Mouse (Mus musculus) midbrain, embryonic 13.5 days (tissue): ENCODE results near the gene Pde8a. TPM values are rescaled to one million over a fixed set of nuclear protein-coding genes. Genes with fewer than 3 reads are reported as not detected.

Experiments used
- ATAC-seq: fragments of 200-750 bp; cut with Nextera tagmentation; 2 replicates; pipeline ENCODE4 v1.8.0; 2017; ENCODE audit warnings: mild to moderate bottlenecking, moderate TSS enrichment, moderate library complexity
- H3K27ac ChIP-seq: fragments of 300-500 bp; sonication (generic); 2 replicates; pipeline ENCODE4 v1.5.1; 2015; ENCODE audit warnings: inconsistent platforms, mild to moderate bottlenecking, moderate library complexity
- H3K27me3 ChIP-seq: fragments of 300-500 bp; sonication (generic); 2 replicates; pipeline ENCODE4 v1.6.1; 2015; ENCODE audit warnings: mild to moderate bottlenecking, inconsistent platforms
- H3K36me3 ChIP-seq: fragments of 300-500 bp; sonication (generic); 2 replicates; pipeline ENCODE4 v1.6.1; 2015; ENCODE audit warnings: mild to moderate bottlenecking, inconsistent platforms
- H3K4me1 ChIP-seq: fragments of 300-500 bp; sonication (generic); replicated peaks from 2 replicates; pipeline ENCODE4 v1.6.1; 2015; ENCODE audit warnings: inconsistent platforms
- H3K4me2 ChIP-seq: fragments of 300-500 bp; sonication (generic); replicated peaks from 2 replicates; pipeline ENCODE4 v1.6.1; 2015; ENCODE audit warnings: moderate library complexity, mild to moderate bottlenecking, inconsistent platforms
- H3K4me3 ChIP-seq: fragments of 300-500 bp; sonication (generic); replicated peaks from 2 replicates; pipeline ENCODE4 v1.5.1; 2015; ENCODE audit warnings: mild to moderate bottlenecking, inconsistent platforms
- H3K9ac ChIP-seq: fragments of 300-500 bp; sonication (generic); replicated peaks from 2 replicates; pipeline ENCODE4 v1.6.1; 2015; ENCODE audit warnings: mild to moderate bottlenecking, inconsistent platforms
- H3K9me3 ChIP-seq: fragments of 300-500 bp; sonication (generic); 2 replicates; pipeline ENCODE4 v1.6.1; 2016; ENCODE audit warnings: mild to moderate bottlenecking, inconsistent platforms
- WGBS: fragments of 180-500 bp; shearing (Covaris S2); methylation state at CpG from one replicate; pipeline ENCODE4 v1.1.7; 2015; 5-methylcytosine and 5-hydroxymethylcytosine counted together
- polyA plus RNA-seq: library from polyadenylated mRNA; unstranded; fragments of >200 nt; fragmentation: Nextera tagmentation; extraction: Ambion mirVana; gene quantifications from 2 replicates; pipeline ENCODE4 v1.2.1, GENCODE M21; 2015

Pde8a gene
- polyA plus RNA-seq, 1 experiment from 2014 or later = 2.5 TPM

DNA sequence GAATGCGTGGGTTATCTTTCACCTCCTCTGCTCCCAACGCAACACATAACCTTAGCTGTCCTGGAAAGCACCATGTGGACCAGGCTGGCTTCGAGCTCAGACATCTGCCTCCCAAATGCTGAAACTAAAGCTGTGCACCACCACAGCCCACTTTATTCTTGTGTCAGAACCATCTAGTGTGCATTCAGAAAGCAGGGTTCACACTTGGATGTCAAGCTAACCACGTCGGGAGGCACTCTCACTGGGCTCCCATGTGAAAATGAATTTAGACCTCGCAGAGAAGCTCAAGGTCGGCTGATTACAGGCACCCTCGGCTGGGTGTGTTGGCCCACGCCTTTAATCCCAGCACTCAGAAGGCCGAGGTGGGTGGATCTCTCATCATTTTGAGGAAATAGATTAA lies 130.4 kb downstream of the Pde8a start:
- H3K4me2 ChIP-seq = peak overlapping the region; percentile 95
- 18% methylated on average over 10 of the region's 10 CpGs for WGBS
- ATAC-seq = no peak
- H3K9me3 ChIP-seq = no peaks in the 10 kb centered on the region
- H3K4me1 ChIP-seq = peaks cover 28% of the 10 kb centered on the region
- no peak overlapping the region for H3K27ac ChIP-seq
- H3K9ac ChIP-seq = peak overlapping the region; percentile 99
- H3K27me3 ChIP-seq = peaks cover 5% of the 10 kb centered on the region; the same call in 1 of the 2 replicates
- H3K4me3 ChIP-seq = peak overlapping the region; percentile 94
- peaks cover 46% of the 10 kb centered on the region for H3K36me3 ChIP-seq

DNA sequence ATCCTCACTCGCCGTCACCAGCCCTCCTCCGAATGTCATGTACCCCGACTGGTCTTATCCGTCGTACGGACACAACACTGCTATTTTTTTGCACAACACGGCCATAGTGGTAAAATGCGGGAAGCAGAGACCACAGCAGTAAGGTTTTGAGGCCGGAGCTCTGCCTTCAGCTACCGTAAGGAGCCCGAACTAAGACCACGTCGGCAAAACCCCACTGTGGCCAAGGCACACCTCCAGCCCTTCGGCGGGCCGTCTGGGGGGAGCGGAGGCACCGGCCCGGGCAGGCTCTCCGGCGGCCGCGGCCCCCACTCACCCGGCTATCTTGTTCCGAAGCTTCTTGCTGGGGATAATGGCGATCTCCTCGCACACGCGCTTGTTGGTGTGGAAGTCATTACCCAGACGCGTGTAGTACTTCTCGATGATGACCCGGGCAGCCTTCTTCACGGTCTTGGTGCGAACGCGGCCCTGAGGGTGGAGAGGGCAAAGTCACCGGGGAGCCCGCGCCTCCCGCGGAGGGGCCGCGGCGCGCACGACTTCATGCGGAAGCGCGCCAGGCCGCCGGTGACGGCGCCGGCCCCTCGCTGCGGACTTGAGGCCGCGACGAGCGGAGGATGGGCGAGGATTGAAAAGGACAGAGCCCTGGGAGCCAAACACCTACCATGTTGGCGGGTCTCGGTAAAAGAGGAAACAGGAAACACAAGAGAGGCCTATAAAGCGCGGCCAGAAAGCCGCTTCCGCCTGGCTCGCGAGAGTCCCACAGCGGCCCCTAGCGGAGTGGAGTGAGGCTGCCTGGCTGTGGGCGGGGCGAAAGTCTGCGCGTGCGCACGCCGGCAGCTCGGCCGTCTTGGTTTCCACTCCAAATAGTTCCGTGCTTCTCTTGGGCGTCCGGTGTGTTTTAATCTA lies 131.4 kb downstream of the Pde8a start, which contains the start of gene Rps17:
Gene Rps17, minus strand, starts transcription at position 711 of the 903 bp plus-strand sequence.
- Histone ChIP-seq H3K9ac (peak within 1 kb of the TSS; percentile 99), H3K27ac (peak within 1 kb of the TSS; percentile 91), H3K4me2 (peak within 1 kb of the TSS; percentile 95), H3K9me3 (no peaks in the 10 kb centered on the region), H3K27me3 (peaks cover 5% of the 10 kb centered on the region; the same call in 1 of the 2 replicates), H3K4me1 (peaks cover 28% of the 10 kb centered on the region), H3K4me3 (peak within 1 kb of the TSS; percentile 94), H3K36me3 (peaks cover 37% of the 10 kb centered on the region)
- ATAC-seq = peak; percentile 93
- WGBS = under 1% methylated on average over 85 of the region's 85 CpGs

DNA sequence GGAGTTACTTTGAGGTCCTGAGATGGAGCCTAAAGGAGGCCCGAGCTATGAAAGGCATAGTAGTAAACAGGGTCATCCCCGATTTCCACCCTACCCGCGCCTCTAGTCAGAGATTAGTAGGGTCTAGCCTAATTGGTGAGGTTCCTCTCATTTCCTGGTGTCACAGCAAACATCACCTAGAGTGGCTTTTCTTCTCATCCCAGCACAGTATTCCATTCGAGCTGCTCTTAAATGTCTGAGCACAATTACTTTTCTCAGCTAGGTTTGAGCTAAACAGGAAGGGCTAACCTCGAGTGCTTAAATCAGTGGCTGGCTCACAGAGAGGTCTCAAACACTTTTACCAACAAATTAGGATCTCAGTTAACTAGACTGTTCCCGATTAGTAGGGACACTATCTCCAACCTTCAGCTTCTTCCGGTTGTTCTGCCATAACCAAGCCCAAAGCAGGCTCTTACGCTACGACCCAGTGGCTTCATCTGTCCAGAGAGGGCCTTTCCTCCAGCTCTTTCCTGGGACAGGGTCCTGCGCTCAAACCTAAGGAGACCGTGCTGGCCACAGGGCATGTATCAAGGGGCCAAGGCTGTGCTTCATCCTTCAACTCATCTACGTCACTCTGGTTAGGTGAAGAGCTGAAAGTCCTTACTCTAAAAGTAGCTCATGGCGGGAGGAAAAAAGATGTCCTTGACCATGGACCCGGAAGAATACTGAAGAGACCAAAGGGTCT lies 132.2 kb downstream of the Pde8a start:
- WGBS = 62% methylated on average over 15 of the region's 15 CpGs
- H3K27ac ChIP-seq = no peak overlapping the region
- H3K4me3 ChIP-seq = peak overlapping the region; percentile 94
- H3K27me3 ChIP-seq = peaks cover 5% of the 10 kb centered on the region; the same call in 1 of the 2 replicates
- peaks cover 29% of the 10 kb centered on the region for H3K36me3 ChIP-seq
- H3K4me1 ChIP-seq = peaks cover 28% of the 10 kb centered on the region
- H3K9ac ChIP-seq = peak overlapping the region; percentile 62
- H3K4me2 ChIP-seq = peak overlapping the region; percentile 54
- H3K9me3 ChIP-seq = no peaks in the 10 kb centered on the region
- ATAC-seq = peak; percentile 85; the same call in 1 of the 2 replicates

DNA sequence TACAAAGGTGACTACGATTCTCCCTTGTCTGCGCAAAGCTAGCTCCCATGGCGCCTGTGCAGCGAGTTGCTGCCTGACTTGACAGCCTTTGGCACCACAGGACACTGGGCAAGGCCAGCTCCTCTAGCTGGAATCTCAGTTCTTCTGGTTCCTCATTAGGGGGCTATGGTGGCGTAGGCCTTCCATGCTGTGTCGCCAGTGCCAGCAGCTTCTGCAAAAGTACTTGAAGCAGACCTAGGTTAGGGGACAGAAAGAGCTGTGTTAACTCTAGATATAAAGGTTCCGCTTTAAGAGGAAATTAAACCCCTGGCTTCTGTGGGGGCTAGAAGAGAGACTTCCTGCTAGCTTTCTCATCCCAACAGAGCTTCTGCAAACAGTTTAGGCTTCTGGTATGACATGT lies 134.8 kb downstream of the Pde8a start:
- WGBS = 60% methylated on average over 7 of the region's 7 CpGs
- H3K4me1 ChIP-seq = peaks cover 10% of the 10 kb centered on the region
- H3K27me3 ChIP-seq = peaks cover 5% of the 10 kb centered on the region; the same call in 1 of the 2 replicates
- H3K4me2 ChIP-seq = no peak overlapping the region
- no peak overlapping the region for H3K27ac ChIP-seq
- no peak overlapping the region for H3K4me3 ChIP-seq
- ATAC-seq = no peak
- no peaks in the 10 kb centered on the region for H3K9me3 ChIP-seq
- H3K9ac ChIP-seq = no peak overlapping the region
- H3K36me3 ChIP-seq = peaks cover 3% of the 10 kb centered on the region

DNA sequence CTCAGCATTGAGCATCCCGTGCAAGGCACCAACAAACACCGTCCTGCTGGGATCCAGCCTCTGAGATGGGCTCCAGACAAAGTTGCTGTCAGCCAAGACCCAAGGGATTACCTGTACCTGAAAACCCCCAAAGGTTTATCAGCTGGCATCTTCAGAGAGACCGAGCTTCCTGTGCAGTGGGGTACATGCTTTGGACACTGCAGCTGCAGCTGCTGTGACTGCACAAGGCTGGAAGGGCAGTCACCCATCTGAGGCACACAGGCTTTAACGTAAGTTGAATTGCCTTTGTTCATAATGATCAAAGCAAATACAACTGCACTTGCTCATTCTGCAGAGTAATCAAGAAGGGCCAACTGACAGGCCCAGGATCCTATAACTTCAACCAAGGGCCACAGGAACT lies 138.4 kb downstream of the Pde8a start:
- Histone ChIP-seq H3K4me3 (no peak overlapping the region), H3K9ac (no peak overlapping the region), H3K9me3 (no peaks in the 10 kb centered on the region), H3K36me3 (no peaks in the 10 kb centered on the region), H3K4me1 (no peaks in the 10 kb centered on the region), H3K27ac (no peak overlapping the region), H3K4me2 (no peak overlapping the region), H3K27me3 (0 out of 2 replicates have a peak, but pooled peaks cover under 1% of the 10 kb centered on the region)
- no peak for ATAC-seq
- WGBS = 77% methylated on average over 4 of the region's 4 CpGs

DNA sequence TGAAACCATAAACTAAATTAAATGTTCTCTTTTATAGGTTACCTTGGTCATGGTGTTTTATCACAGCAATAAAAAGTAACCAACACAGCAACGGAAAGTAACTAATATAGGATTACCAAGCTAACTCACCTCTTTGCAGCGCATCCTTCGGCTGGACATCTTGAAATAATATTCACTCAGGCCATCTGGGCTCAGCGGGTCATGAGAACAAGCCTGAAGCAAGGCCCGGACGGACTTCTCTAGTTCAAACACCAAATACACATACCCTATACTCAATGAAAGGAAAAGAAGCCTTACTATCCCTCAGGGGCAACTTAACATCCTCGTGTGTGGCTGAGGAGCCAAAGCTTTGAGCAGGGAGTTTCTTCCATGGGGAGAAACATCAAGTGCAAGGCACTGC lies 142.3 kb downstream of the Pde8a start:
- no peaks in the 10 kb centered on the region for H3K27me3 ChIP-seq
- 87% methylated on average over 7 of the region's 7 CpGs for WGBS
- H3K4me1 ChIP-seq = no peaks in the 10 kb centered on the region
- H3K4me3 ChIP-seq = no peak overlapping the region
- no peak for ATAC-seq
- no peak overlapping the region for H3K9ac ChIP-seq
- no peaks in the 10 kb centered on the region for H3K9me3 ChIP-seq
- no peaks in the 10 kb centered on the region for H3K36me3 ChIP-seq
- H3K4me2 ChIP-seq = no peak overlapping the region
- H3K27ac ChIP-seq = no peak overlapping the region

DNA sequence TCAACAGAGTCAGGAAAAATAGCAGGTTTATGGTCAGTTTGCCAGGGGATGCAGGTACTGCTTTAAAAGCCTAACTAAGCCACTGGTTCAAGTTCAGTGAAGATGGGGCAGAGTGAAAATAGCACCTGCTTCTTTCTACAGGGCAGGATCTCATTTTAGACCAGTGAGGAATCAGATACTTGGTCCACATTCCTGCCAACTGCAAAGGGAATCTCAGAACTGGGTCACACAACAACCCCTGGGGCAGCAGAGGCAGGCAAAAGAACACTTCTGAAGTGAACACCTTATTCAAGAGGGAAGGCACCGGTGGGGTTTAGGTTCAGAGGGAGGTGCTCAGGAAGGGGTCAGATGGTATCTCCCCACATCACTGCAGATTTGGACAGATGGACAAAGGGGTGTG lies 143.0 kb downstream of the Pde8a start:
- H3K4me1 ChIP-seq = no peaks in the 10 kb centered on the region
- no peak overlapping the region for H3K27ac ChIP-seq
- H3K4me3 ChIP-seq = no peak overlapping the region
- H3K27me3 ChIP-seq = no peaks in the 10 kb centered on the region
- no peaks in the 10 kb centered on the region for H3K36me3 ChIP-seq
- ATAC-seq = no peak
- H3K9ac ChIP-seq = no peak overlapping the region
- WGBS = 97% methylated on average over 1 of the region's 1 CpGs
- H3K4me2 ChIP-seq = no peak overlapping the region
- H3K9me3 ChIP-seq = no peaks in the 10 kb centered on the region

DNA sequence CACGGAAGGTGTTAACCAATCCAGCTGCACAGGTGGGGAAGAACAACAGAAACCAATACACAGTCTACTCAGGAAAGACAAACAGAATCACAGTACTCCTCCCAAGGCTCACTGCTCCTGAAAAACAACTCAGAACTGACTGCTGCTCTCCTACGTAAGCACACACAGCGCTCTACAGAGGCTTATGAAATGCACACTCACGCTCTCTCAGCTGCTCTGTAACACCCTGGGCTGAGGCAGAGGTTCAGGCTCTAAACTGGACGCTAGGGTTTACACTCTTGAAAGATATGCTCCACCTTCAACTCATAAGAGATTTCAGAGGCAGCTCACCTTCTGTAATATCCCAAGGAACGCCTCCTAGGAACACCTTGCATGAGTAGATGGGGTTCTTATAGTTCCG lies 143.6 kb downstream of the Pde8a start:
- Histone ChIP-seq H3K4me3 (no peak overlapping the region), H3K36me3 (no peaks in the 10 kb centered on the region), H3K9me3 (no peaks in the 10 kb centered on the region), H3K4me2 (no peak overlapping the region), H3K9ac (no peak overlapping the region), H3K27me3 (no peaks in the 10 kb centered on the region), H3K4me1 (no peaks in the 10 kb centered on the region), H3K27ac (no peak overlapping the region)
- no peak for ATAC-seq
- 89% methylated on average over 7 of the region's 7 CpGs for WGBS

DNA sequence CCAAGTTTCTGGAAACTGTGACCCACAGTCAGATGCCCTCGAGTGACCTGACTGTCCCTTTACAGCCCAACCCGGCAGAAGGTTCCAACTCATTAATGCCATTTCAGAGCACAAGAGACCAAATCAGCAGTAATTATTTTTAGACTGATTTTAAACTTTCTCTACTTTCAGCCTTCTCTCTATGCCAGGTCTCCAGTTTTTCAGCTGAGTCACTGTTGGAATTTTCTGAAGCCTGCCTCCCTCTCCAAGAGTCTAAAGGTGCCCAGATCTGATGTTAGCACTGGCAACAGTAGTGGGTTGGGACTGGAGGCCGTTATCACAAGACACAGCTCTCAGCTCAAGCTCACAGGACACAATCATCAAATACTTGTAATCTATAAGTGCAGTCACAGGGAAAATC lies 154.6 kb downstream of the Pde8a start:
- Histone ChIP-seq H3K4me2 (no peak overlapping the region), H3K36me3 (no peaks in the 10 kb centered on the region), H3K27ac (no peak overlapping the region), H3K4me3 (no peak overlapping the region), H3K27me3 (no peaks in the 10 kb centered on the region; the same call in 1 of the 2 replicates), H3K9me3 (no peaks in the 10 kb centered on the region), H3K4me1 (peaks cover 14% of the 10 kb centered on the region), H3K9ac (no peak overlapping the region)
- ATAC-seq = no peak
- WGBS = 81% methylated on average over 3 of the region's 3 CpGs

DNA sequence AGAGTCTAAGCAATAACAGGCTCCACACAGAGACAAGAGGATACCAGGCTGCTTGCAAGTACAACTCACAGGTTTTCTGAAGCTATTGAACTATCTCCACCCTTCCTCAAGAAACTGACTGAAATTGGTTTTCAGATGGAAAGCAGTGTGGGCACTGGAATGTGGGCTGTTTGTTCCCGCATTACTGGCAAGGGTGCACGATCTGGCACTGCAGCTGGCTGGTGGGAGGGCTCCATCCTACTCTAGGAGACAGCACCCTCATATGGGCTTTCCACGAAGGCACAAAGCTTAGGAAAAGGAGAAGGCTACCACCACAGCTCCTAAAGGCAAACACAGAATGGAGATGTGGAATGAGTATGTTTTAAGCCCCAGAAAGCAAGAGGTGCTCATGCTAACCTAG lies 156.3 kb downstream of the Pde8a start:
- no peak for ATAC-seq
- Histone ChIP-seq H3K9me3 (no peaks in the 10 kb centered on the region), H3K27me3 (no peaks in the 10 kb centered on the region), H3K36me3 (no peaks in the 10 kb centered on the region), H3K27ac (no peak overlapping the region), H3K9ac (no peak overlapping the region), H3K4me3 (no peak overlapping the region), H3K4me1 (peaks cover 14% of the 10 kb centered on the region), H3K4me2 (no peak overlapping the region)
- WGBS = 61% methylated on average over 3 of the region's 3 CpGs

DNA sequence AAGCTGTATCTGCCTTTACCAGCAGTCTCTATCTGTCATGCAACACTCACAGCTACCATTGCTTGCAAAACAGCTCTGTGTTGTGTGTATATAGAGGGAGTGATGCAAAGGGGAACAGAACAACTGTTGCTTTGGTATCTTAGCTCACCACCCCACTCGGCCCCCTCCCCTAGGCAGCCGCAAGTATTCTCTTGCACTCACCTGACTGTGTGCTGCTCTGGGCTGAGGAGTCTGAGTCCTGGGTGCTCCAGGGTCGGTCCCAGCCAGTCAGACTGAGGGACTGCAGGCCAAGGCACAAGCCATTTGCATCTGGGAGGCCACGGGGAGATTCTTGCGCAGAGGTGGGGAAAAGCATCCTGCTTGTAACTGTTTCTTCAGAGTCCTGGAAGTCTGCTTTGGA lies 158.4 kb downstream of the Pde8a start:
- peak overlapping the region; percentile 33 for H3K4me3 ChIP-seq
- ATAC-seq = peak; percentile 79
- H3K27ac ChIP-seq = no peak overlapping the region
- peak overlapping the region; percentile 51; the same call in 1 of the 2 replicates for H3K9ac ChIP-seq
- no peaks in the 10 kb centered on the region for H3K9me3 ChIP-seq
- H3K4me2 ChIP-seq = peak overlapping the region; percentile 58
- H3K4me1 ChIP-seq = peaks cover 14% of the 10 kb centered on the region
- WGBS = 15% methylated on average over 5 of the region's 5 CpGs
- no peaks in the 10 kb centered on the region for H3K36me3 ChIP-seq
- H3K27me3 ChIP-seq = no peaks in the 10 kb centered on the region

DNA sequence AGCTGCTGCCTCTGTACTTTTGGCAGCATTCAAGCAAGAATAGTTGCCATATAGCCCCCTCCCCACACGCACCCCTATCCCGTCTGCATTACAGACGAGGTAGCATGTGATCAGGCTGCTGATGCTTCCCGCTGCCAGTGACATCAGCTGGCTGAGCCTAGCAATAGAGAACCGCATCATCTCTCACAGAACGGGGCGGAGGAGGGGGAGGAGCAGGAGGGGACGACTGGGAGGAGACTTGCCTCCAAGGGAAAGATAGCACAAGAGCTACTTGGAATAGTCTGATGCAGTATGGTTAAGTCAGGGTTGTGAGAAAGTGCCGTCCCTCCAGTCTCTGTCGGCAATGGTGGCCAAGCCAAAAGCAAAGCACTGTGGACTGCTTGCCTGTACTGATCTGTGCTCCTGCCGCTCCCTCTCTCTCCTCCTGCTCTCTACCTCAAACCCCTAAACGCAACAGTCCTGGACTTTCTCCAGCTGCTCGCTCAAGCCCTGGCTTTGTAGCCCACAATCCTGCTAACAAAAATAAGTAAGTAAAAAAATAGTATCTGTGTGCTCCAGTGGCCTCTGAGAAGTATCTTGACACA lies 159.0 kb downstream of the Pde8a start:
- Histone ChIP-seq H3K27me3 (no peaks in the 10 kb centered on the region), H3K9ac (peak overlapping the region; percentile 51), H3K27ac (no peak overlapping the region), H3K4me1 (peaks cover 14% of the 10 kb centered on the region), H3K9me3 (no peaks in the 10 kb centered on the region), H3K4me3 (peak overlapping the region; percentile 33), H3K36me3 (no peaks in the 10 kb centered on the region), H3K4me2 (peak overlapping the region; percentile 58)
- ATAC-seq = peak; percentile 94
- WGBS = 7% methylated on average over 13 of the region's 13 CpGs
